12 mouse cellular contexts compared by ENCODE assay signal in genomic region chr16:67613876-67614275, GRCm38 (mm10). TPM values are rescaled to one million over a fixed set of nuclear protein-coding genes. Genes with fewer than 3 reads are reported as not detected.
DNase-seq lines count a peak whose midpoint lies in the region; ATAC-seq lines count a peak whose summit lies in the region.
"Had no signal": no experiment of that assay in that cellular context is flagged by ENCODE, and none has a peak within 500 bp of the region (broad histone marks: within the 10 kb centered on the region; RNA-seq: fewer than 3 reads in every experiment).

No protein-coding gene starts in this region.

- ATAC-seq in kidney, embryonic 16.5 days (ENCODE audit: low FRiP score, low TSS enrichment): 0 out of 2 replicates have a peak, but pooled peaks have one; percentile 54
- ATAC-seq in forebrain, embryonic 15.5 days (replicated peaks): 0 out of 2 replicates have a peak, but pooled peaks have one; percentile 7
- ATAC-seq in liver, embryonic 12.5 days: no peak
- ATAC-seq: intestine, embryonic 16.5 days had no signal

- H3K36me3 ChIP-seq in kidney, embryonic 16.5 days (ENCODE audit: insufficient read depth, low read length): no peaks in the 10 kb centered on the region
- H3K36me3 ChIP-seq in forebrain, embryonic 15.5 days: no peaks in the 10 kb centered on the region
- no peaks in the 10 kb centered on the region for H3K36me3 ChIP-seq in liver, embryonic 12.5 days

- H3K27me3 ChIP-seq in kidney, embryonic 16.5 days (ENCODE audit: insufficient read depth, low read length): peaks cover 20% of the 10 kb centered on the region
- H3K27me3 ChIP-seq in forebrain, embryonic 15.5 days: no peaks in the 10 kb centered on the region
- H3K27me3 ChIP-seq in liver, embryonic 12.5 days (replicated peaks): peaks cover 22% of the 10 kb centered on the region

- no peak overlapping the region for H3K27ac ChIP-seq in kidney, embryonic 16.5 days (ENCODE audit: low read length)
- no peak overlapping the region for H3K27ac ChIP-seq in forebrain, embryonic 15.5 days (replicated peaks)
- H3K27ac ChIP-seq in liver, embryonic 12.5 days: no peak overlapping the region

- H3K9me3 ChIP-seq in kidney, embryonic 16.5 days (ENCODE audit: low read length): 0 out of 2 replicates have a peak, but pooled peaks cover 2% of the 10 kb centered on the region
- H3K9me3 ChIP-seq in forebrain, embryonic 15.5 days: no peaks in the 10 kb centered on the region
- no peaks in the 10 kb centered on the region for H3K9me3 ChIP-seq in liver, embryonic 12.5 days (replicated peaks)

- DNase-seq in kidney, adult 9 months: no peak
- DNase-seq in 3T3-L1 (ENCODE audit: low read depth, low spot score): peak; percentile 56
- peak; percentile 53 for DNase-seq in cerebellum, adult 8-10 months
- no peak for DNase-seq in MN1 (ENCODE audit: low spot score)
- DNase-seq in kidney, postnatal 36 days: no peak
- DNase-seq: gastrocnemius, postnatal 14 days; lung, postnatal 14 days; thymus, postnatal 36 days had no signal

- no peak overlapping the region for H3K4me3 ChIP-seq in kidney, embryonic 16.5 days (ENCODE audit: low read length)
- H3K4me3 ChIP-seq in forebrain, embryonic 15.5 days: no peak overlapping the region
- H3K4me3 ChIP-seq in liver, embryonic 12.5 days: no peak overlapping the region

- no peak overlapping the region for H3K9ac ChIP-seq in kidney, embryonic 16.5 days (replicated peaks; ENCODE audit: low read length)
- H3K9ac ChIP-seq in forebrain, embryonic 15.5 days (replicated peaks): no peak overlapping the region
- H3K9ac ChIP-seq in liver, embryonic 12.5 days: no peak overlapping the region

- no peak overlapping the region for H3K4me2 ChIP-seq in kidney, embryonic 16.5 days (replicated peaks; ENCODE audit: low read depth, low read length)
- H3K4me2 ChIP-seq in forebrain, embryonic 15.5 days (replicated peaks): no peak overlapping the region
- no peak overlapping the region for H3K4me2 ChIP-seq in liver, embryonic 12.5 days

- 0 out of 2 replicates have a peak, but pooled peaks cover 2% of the 10 kb centered on the region for H3K4me1 ChIP-seq in kidney, embryonic 16.5 days (ENCODE audit: insufficient read depth, low read length)
- H3K4me1 ChIP-seq in forebrain, embryonic 15.5 days: peaks cover 46% of the 10 kb centered on the region
- H3K4me1 ChIP-seq in liver, embryonic 12.5 days: no peaks in the 10 kb centered on the region

- 25% methylated on average over 2 of the region's 2 CpGs for WGBS in kidney, embryonic 16.5 days
- WGBS in forebrain, embryonic 15.5 days: 26% methylated on average over 2 of the region's 2 CpGs
- 44% methylated on average over 2 of the region's 2 CpGs for WGBS in liver, embryonic 12.5 days (ENCODE audit: insufficient replicate concordance)

RNA-seq across cellular contexts. Expression of gene Cadm2, which starts 6.8 kb away (rescaled TPM):
- polyA plus RNA-seq in kidney, embryonic 16.5 days (2015; fragmentation: Nextera tagmentation; extraction: Ambion mirVana): 0.04 TPM in 1 of 2 replicates, not detected in the other
- polyA plus RNA-seq in forebrain, embryonic 15.5 days (2015; fragmentation: Nextera tagmentation; extraction: Ambion mirVana): 36.4 and 37.3 TPM in 2 replicates
- 0.11 and 0.17 TPM in 2 replicates for polyA plus RNA-seq in liver, embryonic 12.5 days (2016; fragmentation: Nextera tagmentation; extraction: Ambion mirVana)

Comparison
In these comparisons a context has a peak if more than half of its experiments do, and no peak if none do; other contexts are left out.
1. DNase-seq: peak in 3T3-L1 (single experiment) and cerebellum, adult 8-10 months (single experiment); none in kidney, adult 9 months (single experiment), MN1 (single experiment) and kidney, postnatal 36 days (0 of 2).
2. RNA of gene Cadm2, which starts 6.8 kb away (polyA plus RNA-seq): 36.4 to 37.3 TPM in forebrain, embryonic 15.5 days; 0.11 to 0.17 TPM in liver, embryonic 12.5 days and 0.04 TPM in kidney, embryonic 16.5 days; every median in the first group is over 10 times any median in the second.